Mouse (Mus musculus) thymus, postnatal 0 days (tissue): ENCODE data around the gene Zfp988. TPM values are rescaled to one million over a fixed set of nuclear protein-coding genes. Genes with fewer than 3 reads are reported as not detected.
"Not testable (repeated sequence)": the region's sequence is repeated elsewhere in the genome, so short reads cannot be mapped to it uniquely, and the experiment has no call there.

Experiments
- DNase-seq: peaks from one replicate; pipeline ENCODE4 v3.0.0-alpha.2; 2015; ENCODE audit warnings: low spot score
- polyA plus RNA-seq: library from polyadenylated mRNA; unstranded; fragments of >200 nt; fragmentation: Nextera tagmentation; extraction: Ambion mirVana; gene quantifications from 2 replicates; pipeline ENCODE4 v1.2.1, GENCODE M21; 2015

Zfp988 gene
- polyA plus RNA-seq, 1 experiment from 2014 or later, result 0.60 TPM

DNA sequence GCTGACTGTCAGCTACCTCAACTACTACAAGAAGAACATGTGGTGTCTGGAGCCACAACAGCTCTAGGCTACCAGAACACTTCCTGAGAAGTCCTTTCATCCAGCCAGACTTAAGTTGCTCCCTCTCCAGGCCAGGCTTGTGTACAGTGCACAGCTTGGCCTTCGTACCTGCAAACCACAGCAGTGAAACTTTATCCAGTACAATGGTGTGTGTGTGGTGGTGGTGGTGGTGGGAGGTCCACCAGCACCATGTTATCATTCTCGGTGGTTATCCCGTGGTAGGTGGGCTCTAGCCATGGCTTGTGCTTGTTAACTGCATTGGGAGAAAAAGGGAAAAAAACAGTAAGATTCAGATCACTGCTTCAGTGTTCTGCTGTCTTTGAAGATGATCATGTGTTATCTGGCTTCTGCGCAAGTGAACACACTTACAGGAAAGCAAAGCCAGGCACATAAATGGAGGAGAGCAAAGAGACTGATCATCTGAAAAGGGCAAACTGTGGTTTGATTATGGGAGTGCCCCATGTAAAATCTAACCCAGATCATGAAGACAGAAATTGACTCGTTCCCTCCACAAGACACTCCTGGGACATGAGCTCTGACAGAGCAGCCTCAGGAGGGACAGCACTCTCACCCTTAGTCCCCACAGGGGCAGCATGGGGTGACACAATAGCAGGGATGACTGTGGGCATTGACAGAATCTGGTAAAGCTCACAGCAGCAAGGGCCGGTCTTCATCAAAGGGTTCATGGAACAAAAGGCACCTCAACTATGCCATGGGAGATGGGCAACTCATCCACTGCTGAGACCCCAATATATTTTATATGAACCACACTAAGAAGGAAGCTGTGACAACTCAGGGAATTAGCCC lies 37.8 kb downstream of the Zfp988 start:
- DNase-seq, result peak; percentile 7

DNA sequence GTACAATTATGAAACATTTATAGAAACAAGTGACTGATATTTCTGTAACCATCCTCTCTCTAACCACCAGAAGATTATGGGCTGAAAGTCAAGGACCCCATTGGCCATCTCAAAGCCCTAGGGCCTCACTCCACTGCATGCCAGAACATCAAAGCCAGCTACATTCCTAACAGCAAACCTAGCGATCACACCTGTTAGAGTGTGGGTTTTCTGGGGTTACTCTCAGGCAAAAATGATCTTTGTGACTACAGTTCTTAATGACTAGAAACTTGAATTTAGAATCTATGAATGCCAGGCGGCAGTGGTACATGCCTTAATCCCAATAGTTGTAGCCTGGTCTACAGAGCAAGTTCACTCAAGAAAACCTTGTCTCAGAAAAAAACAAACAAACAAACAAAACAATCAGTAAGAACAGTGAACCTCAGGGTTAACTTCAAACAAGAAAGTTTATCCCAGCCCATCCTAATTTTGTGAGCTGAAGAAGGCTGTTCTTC lies 39.6 kb downstream of the Zfp988 start:
- peak; percentile 1 for DNase-seq

DNA sequence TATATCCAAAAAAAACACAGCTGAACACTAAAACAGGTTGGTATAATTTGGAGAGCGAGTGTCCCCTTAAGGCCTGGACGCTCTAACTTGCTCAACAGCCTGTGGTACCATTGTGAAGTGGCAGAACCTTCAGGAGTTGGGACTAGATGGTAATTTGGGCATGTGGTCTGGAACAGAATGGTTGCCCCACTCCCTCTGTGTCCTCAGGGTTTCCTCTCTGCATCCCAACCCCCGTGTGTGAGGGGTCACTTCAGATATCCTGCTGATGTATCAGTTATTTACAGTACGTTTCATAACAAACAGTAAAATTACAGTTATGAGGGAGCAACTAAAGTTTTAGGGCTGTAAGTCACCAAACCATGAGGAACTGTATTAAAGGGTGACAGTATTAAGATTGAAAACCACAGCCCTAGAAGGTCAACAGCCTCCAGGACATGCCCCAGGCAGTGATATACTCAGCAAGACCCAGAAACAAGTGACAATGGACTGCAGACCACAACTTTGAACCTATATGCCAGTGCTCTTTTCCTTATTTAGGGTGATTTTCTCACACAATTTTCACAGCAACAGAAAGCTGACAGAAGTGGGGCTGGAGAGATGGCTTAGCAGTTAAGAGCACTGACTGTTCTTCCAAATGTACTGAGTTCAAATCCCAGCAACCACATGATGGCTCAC lies 41.0 kb downstream of the Zfp988 start:
- peak; percentile 1 for DNase-seq

GRCm38 (mm10) chr4:147347300-147347699 lies 41.8 kb downstream of the Zfp988 start:
- peak; percentile 2 for DNase-seq

DNA sequence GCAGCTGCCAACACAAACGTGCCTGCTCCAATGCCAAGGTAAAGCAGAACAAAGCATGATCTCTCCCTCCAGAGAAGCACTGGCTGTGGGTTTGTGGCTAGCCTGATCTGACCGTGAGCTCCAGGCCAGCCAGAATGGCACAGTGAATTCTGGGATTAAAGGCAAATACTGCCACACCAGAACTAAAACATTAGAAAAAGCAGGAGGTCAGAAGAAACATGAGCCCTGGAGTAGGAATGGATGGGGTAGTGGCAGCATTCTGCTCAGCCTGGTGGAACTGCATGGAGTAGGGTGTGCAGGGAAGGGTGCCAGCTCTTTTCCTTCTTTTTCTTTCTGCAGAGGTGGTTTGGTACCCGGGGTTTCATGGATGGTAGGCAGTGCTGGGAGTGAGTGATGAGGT lies 42.4 kb downstream of the Zfp988 start:
- DNase-seq, result not testable (repeated sequence)

- DNase-seq, result peak; percentile 0
These were observed 42.9 kb downstream of the Zfp988 start for GRCm38 (mm10) chr4:147348401-147348800.

DNA sequence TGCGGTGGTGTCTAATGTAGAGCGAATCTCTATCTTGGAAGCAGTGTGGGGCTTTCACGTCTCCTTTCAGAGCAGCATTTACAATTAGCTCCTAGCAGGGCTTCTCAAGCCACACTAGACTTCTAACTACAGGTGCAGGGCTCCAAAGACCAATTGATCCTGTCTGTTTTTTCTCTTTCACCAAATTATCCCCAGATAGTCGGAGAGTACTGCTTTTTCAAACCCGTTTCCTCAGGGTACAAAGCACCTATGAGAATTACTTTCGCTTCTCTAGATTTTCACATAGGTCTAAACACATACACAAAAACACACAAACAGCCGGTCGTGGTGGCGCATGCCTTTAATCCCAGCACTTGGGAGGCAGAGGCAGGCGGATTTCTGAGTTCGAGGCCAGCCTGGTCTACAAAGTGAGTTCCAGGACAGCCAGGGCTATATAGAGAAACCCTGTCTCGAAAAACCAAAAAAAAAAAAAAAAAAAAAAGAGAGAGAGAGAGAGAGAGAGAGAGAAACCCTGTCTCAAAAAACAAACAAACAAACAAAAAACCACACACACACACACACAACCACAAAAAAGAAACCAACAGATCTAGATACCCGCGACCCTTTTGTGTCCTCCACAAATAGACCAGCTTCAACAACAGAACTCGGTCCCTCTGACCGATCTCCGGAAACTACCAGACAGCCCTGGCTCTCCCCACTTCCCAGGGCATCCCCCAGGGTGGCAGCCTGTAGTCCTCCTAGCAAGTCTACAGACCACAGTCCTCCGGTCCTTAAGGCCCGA lies 43.6 kb downstream of the Zfp988 start:
- DNase-seq, result peak; percentile 1

DNA sequence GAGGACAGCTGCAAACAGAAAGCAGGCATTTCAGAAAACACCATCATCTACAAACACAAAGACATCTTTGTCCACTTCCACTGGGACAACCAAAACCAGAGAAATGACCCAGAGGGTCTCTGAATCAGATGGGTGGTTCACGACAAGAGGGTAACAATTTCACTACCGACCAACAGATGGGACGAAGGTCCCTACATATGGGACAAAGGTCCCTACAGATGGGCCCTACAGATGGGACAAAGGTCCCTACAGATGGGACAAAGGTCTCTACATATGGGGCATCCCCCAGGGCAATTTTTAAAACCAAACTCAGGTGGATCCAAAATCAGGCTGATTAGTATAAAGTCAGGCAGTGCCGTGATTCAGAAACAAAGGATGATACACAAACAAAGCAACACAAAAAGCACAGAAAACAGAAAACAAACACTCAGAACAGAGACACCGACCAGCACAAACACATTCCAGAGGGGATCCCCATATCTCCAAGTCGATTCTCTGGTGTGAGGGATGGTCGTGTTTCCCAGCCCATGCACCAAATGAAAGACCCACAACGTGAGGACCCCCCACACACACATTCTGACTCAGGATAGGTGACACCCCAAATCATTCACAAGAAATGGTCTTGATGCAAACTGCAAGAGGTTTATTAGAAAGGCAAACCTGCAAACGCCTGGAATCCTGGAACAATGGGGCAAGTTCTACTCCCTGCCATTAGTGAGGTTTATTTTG lies 44.4 kb downstream of the Zfp988 start:
- peak; percentile 1 for DNase-seq

GRCm38 (mm10) chr4:147350541-147350940 lies 45.1 kb downstream of the Zfp988 start:
- peak; percentile 1 for DNase-seq

- peak; percentile 1 for DNase-seq
These were observed 46.0 kb downstream of the Zfp988 start for GRCm38 (mm10) chr4:147351376-147351980.

DNA sequence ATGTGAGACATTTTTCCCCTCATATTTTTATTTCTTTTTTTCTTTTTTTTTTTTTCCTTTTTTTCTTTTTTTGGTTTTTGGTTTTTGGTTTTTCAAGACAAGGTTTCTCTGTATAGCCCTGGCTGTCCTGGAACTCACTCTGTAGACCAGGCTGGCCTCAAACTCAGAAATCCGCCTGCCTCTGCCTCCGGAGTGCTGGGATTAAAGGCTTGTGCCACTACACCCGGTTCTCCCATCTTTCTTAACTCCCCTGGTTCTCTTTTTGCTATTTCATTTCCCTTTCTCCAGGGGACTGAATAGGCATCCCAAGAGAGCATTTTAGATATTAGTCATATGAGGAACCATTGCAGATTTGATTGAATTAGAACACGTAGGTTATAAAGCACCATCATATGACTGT lies 48.2 kb downstream of the Zfp988 start:
- DNase-seq, result not testable (repeated sequence)

DNA sequence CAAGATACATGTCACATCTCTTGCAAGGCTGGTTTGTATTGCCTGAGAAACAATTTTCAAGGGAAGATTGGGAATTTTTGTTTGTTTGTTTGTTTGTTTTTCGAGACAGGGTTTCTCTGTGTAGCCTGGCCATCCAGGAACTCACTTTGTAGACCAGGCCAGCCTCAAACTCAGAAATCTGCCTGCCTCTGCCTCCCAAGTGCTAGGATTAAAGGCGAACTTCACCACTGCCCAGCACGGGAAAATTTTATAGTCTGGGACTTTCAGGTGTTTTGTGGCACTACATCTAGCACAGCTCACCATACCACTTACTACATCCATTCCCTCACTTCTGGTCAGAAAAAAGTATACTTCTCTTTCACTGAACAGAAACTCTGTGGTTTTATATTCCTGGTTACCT lies 50.6 kb downstream of the Zfp988 start:
- DNase-seq, result not testable (repeated sequence)

DNA sequence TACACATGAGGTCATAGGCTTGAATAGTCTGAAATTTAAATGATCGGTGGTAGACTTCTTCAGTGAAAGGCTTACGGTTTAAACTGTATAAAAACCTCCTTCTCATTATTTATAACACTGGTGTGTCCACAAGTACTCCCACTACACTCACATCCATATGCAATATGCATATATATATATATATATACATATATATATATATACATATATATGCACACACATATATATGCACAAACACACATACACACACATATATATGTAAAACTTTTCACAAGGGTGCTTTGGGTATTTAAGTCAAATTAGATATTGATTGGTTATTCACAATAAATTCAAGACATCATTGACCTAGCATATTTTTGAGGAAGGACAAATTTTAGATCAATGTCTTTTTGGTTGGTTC lies 51.7 kb downstream of the Zfp988 start:
- DNase-seq, result not testable (repeated sequence)

- DNase-seq, result not testable (repeated sequence)
These were observed 55.5 kb downstream of the Zfp988 start, which contains the start of gene Zfp978 for GRCm38 (mm10) chr4:147361003-147361402. TSS of gene Zfp978 (plus strand) at chr4:147361303.

DNA sequence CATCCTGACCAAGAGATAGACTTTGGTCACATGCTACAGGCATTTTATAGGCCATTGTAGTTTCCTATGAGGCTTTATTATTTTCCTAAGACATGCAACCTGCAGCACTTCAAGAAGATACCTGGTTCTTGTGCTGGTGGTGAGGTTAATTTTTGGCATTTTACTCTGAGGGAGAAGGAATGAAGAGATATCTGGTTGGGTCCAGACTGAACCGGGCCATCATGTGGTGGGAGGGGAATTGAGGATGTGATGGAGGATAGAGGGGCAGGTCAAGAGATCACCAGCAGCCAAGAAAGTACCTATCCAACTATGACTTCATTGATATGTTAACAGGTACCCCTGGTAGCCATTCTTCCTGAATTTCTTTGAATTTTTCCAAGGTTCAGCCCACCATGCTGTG lies 56.4 kb downstream of the Zfp988 start:
- DNase-seq, result not testable (repeated sequence)

GRCm38 (mm10) chr4:147369564-147369963 lies 64.1 kb downstream of the Zfp988 start:
- DNase-seq, result not testable (repeated sequence)

GRCm38 (mm10) chr4:147383199-147383598 lies 77.7 kb downstream of the Zfp988 start:
- not testable (repeated sequence) for DNase-seq
